Mouse (Mus musculus) mature B cell (primary cell): ENCODE data around the gene Lrrc58.

Experiments used
- in situ Hi-C: fragments of 300-500 bp; cut with MboI; formaldehyde crosslinking; loops from 2 replicates; pipeline ENCODE4 v1.14.3; 2019

The Lrrc58 gene

GRCm38 (mm10) chr16:37868506-37869469, 599 bp downstream of the Lrrc58 start:
- in situ Hi-C loops: no loop called here

- in situ Hi-C loops: no loop called here
Observed at GRCm38 (mm10) chr16:37869470-37870231, 1.5 kb downstream of the Lrrc58 start.

GRCm38 (mm10) chr16:37871112-37871715, 3.0 kb downstream of the Lrrc58 start:
- in situ Hi-C loops: no loop called here

GRCm38 (mm10) chr16:37874501-37875235, 6.5 kb downstream of the Lrrc58 start:
- in situ Hi-C loops: no loop called here

- in situ Hi-C loops: no loop called here
Observed at GRCm38 (mm10) chr16:37877406-37877805, 9.2 kb downstream of the Lrrc58 start.

- in situ Hi-C loops: no loop called here
Observed at GRCm38 (mm10) chr16:37878951-37879505, 10.8 kb downstream of the Lrrc58 start.

- in situ Hi-C loops: no loop called here
Observed at GRCm38 (mm10) chr16:37879750-37880419, 11.7 kb downstream of the Lrrc58 start.

- in situ Hi-C loops: no loop called here
Observed at GRCm38 (mm10) chr16:37881168-37881567, 13.0 kb downstream of the Lrrc58 start.

- in situ Hi-C loops: no loop called here
Observed at GRCm38 (mm10) chr16:37888986-37889385, 20.8 kb downstream of the Lrrc58 start.

GRCm38 (mm10) chr16:37892667-37893066, 24.5 kb downstream of the Lrrc58 start:
- in situ Hi-C loops: no loop called here

- in situ Hi-C loops: no loop called here
Observed at GRCm38 (mm10) chr16:37893381-37893780, 25.2 kb downstream of the Lrrc58 start.

- in situ Hi-C loops: no loop called here
Observed at GRCm38 (mm10) chr16:37893942-37894341, 25.8 kb downstream of the Lrrc58 start.

- in situ Hi-C loops: no loop called here
Observed at GRCm38 (mm10) chr16:37898790-37899189, 30.6 kb downstream of the Lrrc58 start.

- in situ Hi-C loops: no loop called here
Observed at GRCm38 (mm10) chr16:37899357-37899756, 31.2 kb downstream of the Lrrc58 start.

GRCm38 (mm10) chr16:37901318-37901717, 33.1 kb downstream of the Lrrc58 start:
- in situ Hi-C loops: no loop called here

- in situ Hi-C loops: no loop called here
Observed at GRCm38 (mm10) chr16:37906456-37906855, 38.3 kb downstream of the Lrrc58 start.

- in situ Hi-C loops: no loop called here
Observed at GRCm38 (mm10) chr16:37911086-37911485, 42.9 kb downstream of the Lrrc58 start.

GRCm38 (mm10) chr16:37916138-37916817, 48.1 kb downstream of the Lrrc58 start, which contains the start of gene Gpr156:
Gpr156 (plus strand) TSS chr16:37916496.
- in situ Hi-C loops: no loop called here

GRCm38 (mm10) chr16:37916818-37917201, 48.6 kb downstream of the Lrrc58 start:
- in situ Hi-C loops: no loop called here

- in situ Hi-C loops: no loop called here
Observed at GRCm38 (mm10) chr16:37919000-37919399, 50.8 kb downstream of the Lrrc58 start.
